Mouse (Mus musculus) gastrocnemius, postnatal 4 days (tissue): ENCODE measurements at regions not wholly inside any gene's neighbourhood (a gene's known extent, or its start where the extent isn't known, plus 50 kb on each side); places are given as distances from the start of the nearest gene placed in this dataset.
A peak's percentile ranks its signal among the peaks of the same experiment; 100 is the strongest.

Source experiments
- DNase-seq, 2 experiments: peaks; one replicate each; pipeline ENCODE4 v3.0.0; 2021 to 2022; ENCODE audit warnings: low spot score in 2 of 2, mixed read lengths in 2 of 2

DNA sequence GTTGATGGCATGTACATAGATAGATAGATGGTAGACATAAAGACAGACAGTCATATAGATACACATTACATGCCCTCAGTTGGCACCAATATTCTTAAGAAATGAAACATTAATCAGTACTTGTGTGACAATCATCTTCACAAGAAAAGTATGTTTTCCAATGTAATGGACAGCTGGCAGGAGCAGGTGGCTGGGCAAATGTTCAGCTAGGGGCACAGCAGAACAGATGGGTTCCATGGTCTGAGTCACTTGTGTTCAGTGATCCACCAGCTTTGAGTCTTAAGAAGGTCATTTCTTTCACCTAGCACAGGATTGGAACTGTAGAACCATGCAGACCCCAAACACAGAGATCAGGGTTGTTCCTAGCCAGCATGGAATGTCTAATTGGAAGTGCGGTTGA lies 2631.2 kb upstream of the 5930422O12Rik start:
- DNase-seq = no peak

DNA sequence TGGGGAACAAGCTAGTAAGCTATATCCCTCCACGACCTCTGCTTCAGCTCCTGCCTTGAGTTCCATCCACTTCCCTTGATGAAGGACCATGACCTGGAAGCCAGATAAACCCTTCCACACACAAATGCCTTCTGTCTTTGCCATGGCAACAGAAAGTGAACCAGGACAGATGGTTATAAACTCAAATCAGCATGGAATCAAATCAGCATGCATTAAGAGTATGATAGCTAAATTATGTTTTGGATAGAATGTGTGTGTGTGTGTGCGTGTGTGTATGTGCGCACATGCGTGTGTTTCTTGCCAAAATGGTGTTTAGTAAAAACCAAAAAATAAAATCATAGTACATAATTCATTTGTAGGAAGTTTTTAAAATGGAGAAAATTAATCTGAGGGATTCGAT lies 2611.5 kb upstream of the 5930422O12Rik start:
- DNase-seq = no peak

DNA sequence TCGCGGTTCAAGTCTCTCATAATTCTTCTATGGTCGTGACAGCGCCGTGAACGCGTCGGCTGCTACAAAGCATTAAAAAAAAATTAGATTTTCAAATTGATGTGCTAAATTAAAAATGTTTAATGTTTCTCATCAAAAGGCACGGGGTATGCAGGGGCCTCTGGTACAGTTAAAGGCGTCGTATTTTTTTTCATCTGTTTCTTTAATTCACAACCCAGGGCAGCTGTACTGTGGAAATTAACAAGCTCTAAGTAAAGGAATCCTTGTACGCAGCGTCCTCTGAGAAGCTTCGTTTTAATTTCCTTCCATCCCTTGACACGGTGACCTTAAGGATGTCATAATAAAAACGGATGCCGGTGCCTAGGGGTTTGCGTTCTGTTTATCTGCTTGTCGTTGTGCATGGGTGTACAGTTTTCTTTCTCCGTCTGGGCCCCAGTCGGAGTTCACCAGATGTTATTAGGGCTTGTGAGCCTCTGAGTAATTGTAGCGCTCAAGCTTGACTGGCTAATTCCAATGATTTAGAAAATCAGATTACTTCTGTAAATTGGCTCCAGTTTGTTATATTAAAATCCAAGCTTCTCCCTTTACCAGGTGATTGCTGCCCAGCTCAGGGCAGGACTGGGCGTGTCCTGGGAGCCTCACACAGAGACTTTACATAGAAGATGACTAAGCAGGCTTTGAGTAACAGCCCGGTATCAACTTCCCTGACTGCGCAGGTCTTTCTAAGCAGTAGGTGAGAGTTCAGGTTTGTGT lies 2605.5 kb upstream of the 5930422O12Rik start:
- DNase-seq = no peak

DNA sequence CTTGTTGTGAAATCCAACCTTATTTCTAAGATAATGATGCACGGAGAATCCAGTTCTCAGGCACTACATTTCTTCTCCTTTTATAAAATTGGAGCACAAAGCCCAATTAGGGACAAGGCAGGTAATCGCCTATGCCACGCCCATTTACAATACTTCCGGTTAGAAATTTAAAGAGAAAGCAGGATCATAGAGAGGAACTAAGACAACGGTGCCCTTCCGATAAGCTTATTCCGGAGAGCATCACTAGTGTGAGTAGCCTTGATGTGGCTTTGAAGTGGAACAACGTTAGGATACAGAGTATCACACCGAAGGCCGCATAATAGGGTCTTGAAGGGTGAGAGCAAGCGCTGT lies 2604.9 kb upstream of the 5930422O12Rik start:
- DNase-seq = no peak

DNA sequence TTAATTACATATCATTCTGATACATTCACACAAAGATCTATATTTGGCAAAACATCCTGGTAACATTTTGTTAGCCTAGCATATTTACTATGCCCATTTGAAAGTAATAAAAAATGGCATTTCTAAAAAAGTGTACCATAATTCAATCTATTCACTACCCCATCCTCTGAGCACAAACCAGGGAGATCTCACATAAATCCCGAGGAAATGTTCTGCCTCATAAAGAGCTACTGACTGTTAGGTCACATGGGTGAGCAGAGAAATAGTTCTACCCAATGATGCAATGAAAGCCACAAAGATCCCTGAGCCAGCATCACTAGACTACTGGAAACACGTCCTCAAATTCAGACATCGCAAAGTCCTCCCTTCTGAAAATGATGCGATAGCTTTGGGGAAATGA lies 2602.5 kb upstream of the 5930422O12Rik start:
- DNase-seq = no peak

DNA sequence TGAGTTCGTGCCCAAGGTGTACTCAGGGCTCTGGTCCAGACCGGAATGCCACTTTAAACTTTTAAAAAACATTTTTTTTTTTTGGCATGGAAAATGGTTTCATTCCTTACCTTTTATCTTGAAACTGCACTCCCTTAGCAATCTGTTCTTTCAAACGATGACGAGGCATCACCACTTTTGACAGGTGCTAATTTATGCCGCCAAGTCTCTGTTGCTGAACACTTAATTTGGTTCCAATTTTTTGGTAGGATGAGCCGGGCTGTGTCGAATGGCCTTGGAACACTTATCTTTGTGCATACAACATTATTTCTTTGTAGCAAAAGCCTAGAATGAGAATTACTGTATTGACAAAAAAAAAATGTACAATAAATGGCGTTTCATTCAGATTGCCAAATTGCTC lies 2590.5 kb upstream of the 5930422O12Rik start:
- DNase-seq = no peak

DNA sequence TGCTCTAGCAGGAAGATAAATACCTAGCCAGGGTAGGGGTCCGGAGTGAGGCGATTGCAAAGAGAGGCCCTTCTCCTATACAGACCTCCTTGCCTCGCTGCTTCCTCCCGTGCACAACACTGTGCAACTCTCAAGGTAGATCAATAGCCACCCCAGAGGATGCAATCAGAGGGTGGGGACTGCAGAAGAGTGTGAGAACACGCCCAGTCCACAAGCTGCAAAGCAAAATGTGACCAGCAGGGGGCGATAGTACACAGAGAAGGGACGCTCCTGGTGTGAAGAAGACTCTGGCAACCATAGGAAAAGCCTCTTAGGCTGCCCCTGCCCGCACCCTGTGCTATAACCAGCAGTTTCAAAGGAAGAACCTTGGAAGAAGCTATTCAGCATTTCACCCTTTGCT lies 2588.4 kb upstream of the 5930422O12Rik start:
- peak; percentile 74 to 75 for DNase-seq

DNA sequence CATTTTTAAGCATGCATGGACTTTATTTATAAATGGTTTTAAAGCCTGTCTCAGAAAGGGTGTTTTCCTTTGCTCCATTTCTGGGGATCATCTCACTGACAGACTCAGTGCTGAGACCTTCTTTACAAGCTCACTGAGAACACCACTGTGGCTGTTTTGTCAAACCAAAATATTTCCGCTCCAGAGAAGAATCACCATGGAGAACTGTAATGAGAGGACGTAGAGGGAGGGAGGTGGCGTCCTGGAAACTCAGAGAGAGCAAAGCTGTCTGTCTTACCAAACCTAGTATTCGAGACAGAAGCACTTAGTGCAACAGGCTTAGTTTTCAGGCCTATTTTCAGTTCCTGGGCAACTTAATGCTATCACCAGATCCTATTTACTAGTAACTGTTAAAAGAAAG lies 2565.5 kb upstream of the 5930422O12Rik start:
- DNase-seq = no peak

DNA sequence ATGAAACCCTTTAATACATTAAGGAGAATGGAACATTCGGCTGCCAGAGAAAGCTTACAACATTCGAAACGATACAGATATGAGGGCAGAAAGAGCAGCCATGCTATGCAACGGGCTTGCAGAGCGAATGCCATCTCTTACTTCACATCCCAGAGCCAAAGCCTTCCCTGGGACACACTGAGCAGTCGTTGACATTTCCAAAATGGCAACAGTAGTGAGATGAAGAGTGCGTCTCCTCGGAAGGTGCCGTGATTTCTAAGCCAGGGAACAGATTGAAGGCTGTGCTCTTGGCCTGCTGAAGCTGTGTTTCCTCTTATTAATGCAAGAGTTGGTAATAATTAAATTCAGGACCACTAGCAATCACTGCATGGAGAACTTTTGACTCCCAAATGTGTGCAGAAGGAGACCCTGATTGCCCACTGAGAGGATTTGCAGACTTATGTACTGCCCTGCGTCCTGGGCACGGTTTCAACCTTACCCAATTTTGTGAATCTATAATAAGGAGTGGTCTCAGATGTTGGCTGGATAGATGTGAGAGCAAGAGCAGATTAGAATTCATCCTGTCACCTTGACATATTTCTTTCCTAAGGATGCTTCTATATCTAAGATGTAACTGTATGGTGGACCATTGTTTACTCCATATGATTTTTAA lies 2522.3 kb upstream of the 5930422O12Rik start:
- DNase-seq = no peak

DNA sequence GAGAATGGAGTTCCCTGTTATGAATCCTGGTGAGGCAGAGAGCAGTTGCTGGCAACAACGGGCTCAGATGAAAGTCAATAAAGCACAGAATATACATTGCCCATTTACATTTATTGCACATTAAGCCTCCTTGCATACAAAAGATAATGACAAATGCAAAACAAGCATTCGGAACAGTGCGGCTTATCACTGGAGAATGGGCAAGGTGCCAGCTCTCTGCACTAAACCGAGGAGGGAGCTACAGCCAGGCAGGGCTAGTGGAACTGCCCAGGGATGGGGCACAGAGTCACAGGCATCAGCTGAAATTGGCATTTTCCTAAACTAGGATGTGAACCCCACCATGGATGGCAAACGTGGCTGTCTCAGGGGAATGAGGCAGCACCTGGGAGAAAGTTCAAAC lies 2514.8 kb upstream of the 5930422O12Rik start:
- DNase-seq = no peak

DNA sequence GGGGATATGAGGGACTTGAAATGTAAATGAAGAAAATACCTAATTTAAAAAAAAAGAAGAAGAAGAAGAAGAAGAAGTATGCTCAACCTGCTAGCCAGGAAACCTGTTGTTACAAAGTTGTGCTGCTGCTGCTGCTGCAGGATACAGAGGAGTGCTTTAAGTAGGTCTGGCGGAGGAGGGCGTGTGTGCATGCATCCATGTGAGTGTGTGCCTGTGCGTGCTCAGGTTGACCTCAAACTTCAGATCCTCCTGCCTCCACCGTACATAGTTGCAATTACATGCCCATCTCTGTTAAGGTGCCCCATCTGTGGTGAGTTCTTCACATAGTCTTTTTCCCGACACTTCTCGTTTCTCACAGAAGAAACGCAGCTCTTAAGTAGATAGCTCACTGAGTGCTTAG lies 2513.4 kb upstream of the 5930422O12Rik start:
- DNase-seq = no peak

DNA sequence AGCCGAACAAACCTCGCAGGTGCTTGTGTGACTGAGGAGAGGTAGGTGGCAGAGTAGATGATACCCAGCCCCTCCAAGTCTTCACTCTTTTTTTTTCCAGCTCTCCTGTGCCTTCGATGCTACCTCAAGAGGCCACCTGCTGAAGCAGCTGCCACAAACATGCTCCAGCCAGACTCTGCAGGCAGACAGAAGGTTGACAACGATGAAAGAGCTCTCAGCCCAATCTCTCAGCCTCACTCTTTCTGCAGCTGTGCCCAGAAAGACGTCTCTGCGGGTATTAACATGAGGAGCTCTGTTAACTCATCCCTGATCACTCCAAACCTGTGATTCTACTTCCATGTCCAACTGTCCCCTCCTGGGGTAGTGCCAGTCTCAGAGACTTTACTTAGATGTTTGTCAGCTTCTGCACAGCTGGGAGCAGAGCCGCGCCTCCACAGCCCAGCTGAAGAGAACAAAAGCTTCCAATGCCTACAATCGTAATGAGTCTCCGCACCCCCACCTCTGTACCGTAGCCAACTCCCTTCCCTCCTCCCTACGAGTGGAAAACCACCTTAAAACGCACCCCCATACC lies 2512.8 kb upstream of the 5930422O12Rik start:
- peak in 1 of 2 experiments; percentile 13 for DNase-seq

DNA sequence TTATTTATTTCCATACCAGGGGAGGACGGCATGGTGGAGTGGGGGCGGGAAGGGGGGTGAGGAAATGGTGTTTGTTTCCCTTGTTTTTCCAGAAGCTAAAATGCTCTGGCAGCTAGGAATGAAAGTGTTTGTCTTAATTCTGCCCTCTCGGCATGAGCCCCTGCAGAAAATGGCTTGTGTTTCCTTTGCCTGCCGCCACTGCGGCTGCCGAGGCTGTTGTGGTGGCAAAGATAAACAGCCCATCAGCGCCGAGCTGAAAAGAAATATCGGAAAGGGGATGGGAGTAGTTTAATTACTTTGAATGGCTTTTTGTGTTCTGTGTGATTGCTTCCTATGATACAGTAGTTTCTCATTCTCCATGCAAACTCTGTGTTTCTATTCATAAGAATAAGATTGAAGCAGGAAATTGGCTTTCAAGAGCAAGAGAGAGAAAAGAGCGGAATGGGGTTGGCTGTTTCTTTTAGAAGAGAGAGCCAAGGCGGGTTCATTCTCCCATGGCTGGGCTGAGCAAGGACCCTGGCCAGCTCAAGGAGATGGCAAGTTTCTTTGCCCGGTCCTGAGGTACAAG lies 2512.2 kb upstream of the 5930422O12Rik start:
- DNase-seq = no peak

DNA sequence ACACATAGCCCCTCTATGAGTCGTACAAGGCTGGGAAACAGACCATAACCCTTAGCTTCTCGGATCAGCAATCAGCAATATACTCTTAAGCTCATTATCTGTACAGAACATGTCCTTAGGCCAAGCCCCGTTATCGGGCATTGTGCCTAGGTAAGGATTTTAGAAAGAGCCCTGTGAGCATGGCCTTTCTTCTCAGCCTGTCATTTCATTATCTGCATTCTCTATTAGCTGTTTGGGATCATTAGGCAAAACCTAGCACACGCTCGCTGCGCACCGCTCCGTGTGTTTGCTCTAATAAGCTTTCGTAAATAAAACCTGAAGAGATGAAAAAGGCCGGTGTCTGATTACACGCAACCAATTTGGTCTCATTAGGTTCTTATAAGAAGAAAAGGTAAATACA lies 2507.1 kb upstream of the 5930422O12Rik start:
- DNase-seq = no peak

DNA sequence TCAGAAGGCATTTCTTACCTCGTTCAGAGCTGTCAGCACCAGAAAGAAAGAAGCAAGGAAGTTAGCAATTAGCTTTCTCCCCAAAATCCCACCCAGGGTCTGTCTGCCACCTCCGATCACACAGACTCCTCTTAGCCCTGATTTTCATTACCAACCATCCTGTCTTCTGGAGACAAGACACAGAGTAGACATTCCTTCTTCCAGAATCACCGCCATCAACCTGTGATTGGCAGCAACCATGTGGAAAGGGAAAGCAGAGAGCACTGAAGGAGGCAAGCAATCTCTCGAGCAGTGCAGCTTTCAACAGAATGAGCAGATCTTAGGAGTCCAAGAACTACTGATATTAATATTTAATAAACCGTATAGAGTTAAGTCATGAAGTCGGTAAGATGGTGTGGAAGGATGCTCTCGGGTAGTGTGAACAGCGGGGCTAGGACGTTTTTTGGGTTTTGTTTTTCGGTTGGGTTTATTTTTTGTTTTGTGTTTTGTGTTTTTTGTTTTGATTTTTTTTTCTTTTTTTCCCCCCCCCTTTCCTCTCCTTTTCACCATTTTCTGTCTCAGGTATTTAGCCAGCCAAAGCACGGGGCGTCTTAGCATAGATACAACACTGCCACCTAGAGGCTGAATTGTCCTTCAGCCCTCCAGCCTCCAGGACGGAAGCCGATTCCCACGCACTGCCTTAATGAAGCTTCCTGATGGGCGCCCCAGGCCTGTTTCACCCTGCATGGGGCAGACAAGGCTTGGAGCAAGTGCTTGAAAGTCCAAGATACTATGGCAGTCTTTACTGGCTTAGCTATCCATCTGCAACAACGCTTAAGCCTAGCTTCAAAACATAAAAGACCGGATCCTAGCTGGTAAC lies 2505.0 kb upstream of the 5930422O12Rik start:
- DNase-seq = peak; percentile 27 to 59

DNA sequence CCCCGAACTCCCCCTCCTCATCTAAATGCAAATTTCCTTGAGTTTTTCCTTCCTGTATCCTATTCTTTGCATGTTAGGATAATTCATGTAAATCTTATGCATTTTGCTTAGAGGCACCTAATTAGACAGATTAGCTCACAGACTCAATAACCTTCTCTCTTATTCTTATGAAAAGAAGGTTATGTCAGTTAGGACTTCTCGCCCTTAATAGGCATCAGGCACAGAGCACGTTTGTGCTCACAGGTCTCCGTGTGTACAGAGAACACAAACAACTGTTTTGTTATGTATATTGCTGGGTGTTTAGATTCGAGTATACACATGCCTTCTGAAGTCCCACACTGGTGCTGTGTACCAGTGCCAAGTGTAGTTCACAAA lies 2504.4 kb upstream of the 5930422O12Rik start:
- no peak for DNase-seq

DNA sequence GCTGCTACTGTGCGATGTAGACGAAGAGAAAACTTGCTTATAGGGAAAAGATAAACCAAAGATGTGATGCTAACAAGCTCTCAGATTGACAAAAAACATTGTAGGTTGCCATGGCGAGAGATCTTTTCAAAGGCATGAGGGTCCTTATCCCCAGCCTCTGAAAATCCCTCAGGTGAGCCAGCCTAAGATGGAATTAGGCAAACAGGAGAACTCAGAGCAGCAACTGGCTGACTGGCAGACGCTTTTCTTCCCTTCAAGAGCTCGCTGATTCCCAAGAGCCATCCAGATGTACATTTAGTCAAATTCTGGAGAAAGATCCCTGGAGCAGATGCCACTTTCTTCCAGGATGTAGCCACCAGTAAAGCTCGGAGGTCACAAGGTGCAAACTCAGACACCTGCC lies 2503.9 kb upstream of the 5930422O12Rik start:
- no peak for DNase-seq

DNA sequence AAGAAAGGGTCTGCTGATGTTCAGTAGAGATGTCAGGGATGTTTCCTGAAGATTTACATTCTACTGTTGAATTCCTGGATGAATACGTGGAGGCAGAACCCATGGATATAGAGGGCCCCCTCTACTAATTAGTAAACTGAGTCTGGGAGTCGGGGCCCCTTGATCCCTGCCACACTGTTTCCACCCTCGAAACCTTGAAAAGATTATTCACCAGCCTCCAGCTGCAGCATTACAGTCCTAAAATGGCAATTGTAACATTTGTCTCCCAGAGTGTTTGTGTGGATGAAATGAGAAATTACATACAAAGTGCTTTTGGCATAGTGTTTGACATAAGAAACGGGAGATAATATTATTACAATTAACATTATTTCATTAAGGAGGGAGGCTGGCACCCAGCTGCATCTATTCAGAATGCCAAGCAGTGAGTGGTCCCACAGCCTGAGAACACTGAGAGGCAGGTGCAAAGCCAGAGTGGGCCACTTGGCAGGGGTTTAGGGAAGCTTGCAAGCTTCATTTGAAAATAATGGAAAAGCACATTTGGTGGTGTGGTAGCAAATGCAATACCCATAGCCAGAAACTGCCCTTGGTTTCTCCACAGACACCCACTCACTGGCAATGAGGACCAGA lies 2490.9 kb upstream of the 5930422O12Rik start:
- DNase-seq = no peak

DNA sequence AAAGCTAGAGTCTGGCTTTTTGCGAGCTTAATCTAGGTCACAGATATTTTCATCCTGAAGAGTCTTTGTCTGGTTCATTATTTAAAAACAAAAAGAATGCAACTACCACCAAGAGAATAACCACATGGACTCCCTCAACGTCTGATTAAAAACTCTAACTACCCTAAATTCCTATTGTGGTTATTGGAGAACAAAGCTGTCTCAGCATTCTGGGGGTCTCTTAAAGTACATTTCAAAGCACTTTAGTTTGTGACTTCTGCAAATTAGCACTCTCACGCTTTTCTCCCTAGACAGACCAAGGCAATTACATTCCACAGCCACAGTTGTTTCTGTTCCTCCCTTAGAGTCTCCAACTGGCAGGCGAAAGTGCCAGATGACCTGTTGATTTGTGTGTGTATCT lies 2487.6 kb upstream of the 5930422O12Rik start:
- DNase-seq = no peak

DNA sequence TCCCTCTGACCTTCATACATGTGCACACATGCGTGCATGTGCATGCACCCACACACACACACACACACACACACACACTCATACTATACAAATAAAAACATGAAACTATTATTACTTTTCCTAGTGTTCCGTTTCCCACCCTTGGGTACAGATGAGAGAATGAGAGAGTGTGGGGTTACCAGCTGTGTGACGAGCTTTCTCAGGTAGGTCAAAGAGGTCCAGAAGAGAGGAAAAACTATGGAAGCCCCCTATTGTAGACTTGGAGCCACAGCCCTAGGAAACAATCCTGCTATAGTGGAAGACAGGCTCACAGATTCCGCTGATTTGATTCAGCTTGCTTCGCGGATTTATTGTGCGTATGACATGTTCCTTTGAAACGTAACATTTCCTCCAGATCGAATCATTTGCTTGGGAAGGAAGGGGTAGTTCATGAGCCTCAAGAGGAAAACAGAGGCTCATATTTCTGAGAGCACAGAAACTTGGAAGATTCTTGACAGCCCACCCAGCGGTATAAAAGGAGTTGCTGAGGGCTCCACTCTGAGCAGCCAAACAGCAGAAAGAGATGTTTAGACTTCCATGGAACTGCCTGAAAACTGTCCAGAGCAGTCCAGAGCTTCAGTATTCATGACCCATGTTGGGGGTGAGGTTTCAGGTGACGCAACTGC lies 2486.9 kb upstream of the 5930422O12Rik start:
- no peak for DNase-seq
